Mouse (Mus musculus): ENCODE measurements around the gene Nop2.
"Not testable (repeated sequence)": the region's sequence is repeated elsewhere in the genome, so short reads cannot be mapped to it uniquely, and the experiment has no call there.

Gene Nop2

DNA sequence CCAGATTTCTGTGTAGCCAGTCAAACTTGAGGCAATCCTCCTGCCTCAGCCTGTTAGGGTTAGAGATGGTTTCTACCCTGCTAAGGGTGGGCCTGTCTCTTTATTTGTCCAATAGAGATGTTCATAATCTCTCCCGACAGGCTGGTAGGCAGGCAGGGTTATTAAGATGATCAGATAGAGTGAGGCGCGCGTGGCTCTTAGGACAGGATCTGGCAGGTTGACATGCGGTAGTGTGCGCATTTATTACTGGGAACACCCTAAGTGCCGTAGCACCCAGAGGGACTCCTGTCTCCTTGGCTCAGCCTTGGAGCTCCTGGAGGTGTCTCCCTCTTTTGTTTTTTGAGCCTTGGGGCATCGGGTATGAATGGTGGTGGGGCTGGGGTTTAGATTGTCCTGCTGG is 23.6 kb downstream of the Nop2 start:
- no peak for DNase-seq

DNA sequence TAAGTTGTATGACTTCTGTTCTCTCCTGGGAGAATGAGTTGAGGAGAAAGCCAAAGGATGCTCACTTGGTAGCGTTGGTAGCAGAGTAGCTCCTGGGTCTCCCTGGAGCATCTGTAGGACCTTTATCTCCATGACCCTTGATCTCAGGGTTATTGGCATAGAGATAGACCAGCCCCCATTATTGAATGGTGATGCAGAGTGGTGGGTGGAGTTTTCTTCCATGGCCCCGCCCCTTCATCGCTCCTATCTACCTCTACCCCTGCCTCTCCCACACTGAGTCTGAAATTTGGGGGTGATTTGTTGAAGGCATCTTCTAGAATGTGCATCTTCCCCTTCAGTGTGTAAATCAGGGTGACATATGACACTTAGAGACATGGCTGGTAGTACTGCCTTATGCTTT is 24.8 kb downstream of the Nop2 start:
- no peak for DNase-seq

DNA sequence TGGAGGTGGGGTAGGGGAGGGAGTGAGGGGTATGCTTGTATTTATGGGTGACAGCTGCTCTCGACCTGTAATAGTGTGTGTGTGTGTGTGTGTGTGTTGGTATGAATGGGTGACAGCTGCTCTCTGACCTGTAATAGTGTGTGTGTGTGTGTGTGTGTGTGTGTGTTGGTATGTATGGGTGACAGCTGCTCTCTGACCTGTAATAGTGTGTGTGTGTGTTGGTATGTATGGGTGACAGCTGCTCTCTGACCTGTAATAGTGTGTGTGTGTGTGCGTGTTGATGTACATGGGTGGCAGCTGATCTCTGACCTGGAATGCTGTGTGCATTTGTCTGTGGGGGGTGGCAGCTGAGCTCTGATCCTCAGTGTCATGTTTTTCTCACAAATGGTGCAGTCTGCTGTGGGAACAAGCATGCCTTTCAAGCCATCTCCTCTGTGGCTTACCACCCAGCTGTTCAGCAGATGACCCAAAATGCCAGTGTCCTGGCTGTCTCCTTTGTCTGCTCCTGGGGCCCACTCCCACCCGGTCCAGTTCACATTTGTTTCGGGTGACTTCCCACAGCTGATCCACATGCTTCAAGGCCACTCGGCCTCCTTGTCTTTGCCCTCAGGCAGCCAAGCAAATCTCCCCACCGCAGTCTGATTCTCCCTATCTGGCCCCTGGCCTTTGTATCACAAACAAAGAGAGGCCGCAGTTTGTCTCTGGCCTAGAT is 25.4 kb downstream of the Nop2 start:
- peak; percentile 97 for DNase-seq

DNA sequence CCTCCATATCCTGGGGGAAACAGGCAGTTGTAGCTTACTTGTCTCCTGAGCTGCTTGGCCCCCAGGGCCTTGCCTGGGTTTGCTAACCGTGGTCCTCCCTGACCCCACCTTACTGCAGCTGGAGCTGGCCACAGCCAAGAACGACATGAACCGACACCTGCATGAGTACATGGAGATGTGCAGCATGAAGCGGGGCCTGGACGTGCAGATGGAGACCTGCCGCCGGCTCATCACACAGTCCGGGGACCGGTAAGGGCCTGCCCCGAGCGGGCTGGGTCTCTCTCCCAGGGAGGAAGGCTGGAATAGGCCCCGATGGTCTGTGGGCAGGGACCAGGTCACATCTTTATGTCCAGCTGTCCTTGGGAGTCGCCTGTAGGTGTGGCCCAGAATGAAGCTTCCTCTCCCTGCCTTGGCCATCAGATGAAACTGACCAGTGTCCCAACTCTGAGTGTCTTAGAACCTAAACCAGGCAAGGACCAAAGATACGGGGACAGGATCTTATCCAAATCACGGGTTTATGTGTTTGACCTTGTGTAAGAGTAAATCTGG is 27.3 kb downstream of the Nop2 start:
- no peak for DNase-seq

DNA sequence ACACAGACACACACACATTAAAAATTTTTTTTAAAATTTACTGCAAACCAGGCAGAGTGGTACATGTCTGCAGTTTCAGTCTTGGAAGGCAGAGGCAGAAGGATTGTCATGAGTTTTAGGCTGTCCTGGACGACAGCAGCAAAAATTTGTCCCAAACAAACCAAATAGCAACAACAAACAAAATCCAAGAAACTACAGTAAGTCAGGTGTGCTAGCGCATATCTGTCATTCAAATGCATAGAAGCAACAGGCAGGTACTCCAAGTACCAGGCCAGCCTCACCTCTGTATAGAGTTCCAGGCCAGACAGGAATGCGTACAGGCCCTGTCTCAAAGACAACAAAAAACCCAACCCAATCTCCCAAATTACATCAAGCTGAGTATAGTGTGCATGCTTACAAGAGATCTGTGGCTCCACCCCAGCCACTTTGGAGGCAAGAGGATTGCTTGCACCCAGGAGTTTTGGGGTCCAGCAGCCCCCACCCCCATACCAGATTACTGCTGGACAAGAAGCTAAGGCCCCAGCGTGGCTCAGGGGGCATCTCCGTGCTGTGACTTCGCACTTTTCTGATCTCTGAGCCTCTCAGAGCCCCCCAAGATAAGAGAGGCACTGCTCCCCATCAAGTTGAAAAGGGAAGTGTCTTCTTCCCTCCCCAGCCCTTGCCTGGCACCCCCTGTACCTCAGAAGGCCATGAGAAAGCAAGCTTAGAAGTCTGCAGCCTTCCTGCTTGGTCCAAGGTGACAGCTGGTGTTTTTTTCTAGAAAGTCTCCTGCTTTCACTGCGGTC is 28.3 kb downstream of the Nop2 start:
- DNase-seq: no peak

DNA sequence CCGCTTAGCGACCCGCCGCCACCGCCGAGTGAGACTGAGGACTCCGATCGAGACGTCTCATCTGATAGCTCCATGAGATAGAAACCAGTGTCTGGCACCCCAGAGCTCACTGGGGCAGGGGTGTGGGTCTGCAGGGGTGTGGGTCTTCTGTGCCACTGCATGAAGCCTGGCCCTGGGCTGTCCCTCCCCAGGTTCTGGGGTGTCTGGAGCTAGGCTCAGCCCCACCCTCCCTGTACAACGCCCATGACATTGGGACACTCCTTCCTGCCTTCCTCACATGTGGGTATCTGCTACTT is 28.8 kb downstream of the Nop2 start:
- no peak for DNase-seq

DNA sequence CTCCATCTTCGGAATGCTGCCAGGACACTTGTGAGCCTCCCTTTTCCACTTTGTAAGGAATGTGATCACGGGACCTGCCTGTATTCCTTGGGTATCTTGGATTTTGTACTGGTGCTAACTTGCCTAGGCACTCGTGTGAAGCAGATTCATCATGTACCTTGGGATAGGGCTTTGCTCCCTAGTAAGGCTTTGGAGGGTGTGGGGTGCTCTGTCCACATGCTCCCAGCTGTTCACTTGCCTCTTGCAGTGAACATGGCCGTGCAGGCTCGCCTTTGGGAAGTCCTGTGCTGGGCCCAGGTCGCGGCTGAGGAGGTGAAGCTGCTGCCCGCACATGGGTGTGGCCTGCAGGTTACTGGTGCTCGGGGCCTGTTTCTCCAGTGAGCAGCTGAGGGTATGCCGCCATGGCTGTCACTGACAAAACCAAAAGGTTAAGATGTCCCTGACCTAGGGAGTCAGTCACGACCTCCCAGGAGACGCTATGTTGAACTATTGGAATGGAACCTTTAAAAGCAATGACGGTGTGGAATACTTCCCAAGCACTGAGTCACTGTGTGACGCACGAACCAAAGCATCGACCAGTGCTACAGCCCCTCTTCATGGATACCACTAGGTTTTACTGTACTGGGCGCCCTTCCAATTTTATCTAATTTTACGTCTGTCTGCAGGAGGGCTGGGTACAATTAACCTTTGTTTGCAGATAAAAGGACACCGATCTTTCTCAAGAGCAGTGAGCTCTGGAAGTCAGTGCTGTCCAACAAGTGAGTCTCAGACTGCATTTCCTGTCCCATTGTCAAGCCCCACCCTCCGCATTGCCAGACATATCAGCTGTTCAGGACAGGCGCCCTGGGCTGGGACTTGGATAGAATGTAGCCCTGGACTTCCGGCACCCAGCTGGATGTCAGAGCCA is 29.4 kb downstream of the Nop2 start:
- peak; percentile 51 for DNase-seq

DNA sequence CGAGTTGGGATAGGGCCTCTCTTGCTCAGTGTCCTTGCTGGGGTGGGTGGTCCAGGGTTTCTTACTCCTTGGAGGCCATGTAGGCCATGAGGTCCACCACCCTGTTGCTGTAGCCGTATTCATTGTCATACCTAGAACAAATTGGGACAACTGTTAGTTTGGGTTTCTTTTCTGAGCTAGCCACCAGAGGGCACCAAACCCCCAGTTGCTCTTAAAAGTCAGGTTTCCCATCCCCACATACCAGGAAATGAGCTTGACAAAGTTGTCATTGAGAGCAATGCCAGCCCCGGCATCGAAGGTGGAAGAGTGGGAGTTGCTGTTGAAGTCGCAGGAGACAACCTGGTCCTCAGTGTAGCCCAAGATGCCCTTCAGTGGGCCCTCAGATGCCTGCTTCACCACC is 30.3 kb downstream of the Nop2 start:
- DNase-seq: peak; percentile 80

DNA sequence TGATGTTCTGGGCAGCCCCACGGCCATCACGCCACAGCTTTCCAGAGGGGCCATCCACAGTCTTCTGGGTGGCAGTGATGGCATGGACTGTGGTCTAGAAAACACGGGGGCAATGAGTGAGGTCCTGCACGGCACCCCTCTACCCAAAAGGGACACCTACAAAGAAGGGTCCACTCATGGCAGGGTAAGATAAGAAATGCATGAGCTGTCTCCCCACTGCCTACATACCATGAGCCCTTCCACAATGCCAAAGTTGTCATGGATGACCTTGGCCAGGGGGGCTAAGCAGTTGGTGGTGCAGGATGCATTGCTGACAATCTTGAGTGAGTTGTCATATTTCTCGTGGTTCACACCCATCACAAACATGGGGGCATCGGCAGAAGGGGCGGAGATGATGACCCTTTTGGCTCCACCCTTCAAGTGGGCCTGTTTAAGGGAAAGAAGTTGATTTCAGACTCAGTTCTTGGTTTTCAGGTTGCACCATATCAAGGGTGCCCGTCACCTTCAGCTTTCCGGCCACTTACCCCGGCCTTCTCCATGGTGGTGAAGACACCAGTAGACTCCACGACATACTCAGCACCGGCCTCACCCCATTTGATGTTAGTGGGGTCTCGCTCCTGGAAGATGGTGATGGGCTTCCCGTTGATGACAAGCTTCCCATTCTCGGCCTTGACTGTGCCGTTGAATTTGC is 31.1 kb downstream of the Nop2 start:
- DNase-seq: not testable (repeated sequence)

DNA sequence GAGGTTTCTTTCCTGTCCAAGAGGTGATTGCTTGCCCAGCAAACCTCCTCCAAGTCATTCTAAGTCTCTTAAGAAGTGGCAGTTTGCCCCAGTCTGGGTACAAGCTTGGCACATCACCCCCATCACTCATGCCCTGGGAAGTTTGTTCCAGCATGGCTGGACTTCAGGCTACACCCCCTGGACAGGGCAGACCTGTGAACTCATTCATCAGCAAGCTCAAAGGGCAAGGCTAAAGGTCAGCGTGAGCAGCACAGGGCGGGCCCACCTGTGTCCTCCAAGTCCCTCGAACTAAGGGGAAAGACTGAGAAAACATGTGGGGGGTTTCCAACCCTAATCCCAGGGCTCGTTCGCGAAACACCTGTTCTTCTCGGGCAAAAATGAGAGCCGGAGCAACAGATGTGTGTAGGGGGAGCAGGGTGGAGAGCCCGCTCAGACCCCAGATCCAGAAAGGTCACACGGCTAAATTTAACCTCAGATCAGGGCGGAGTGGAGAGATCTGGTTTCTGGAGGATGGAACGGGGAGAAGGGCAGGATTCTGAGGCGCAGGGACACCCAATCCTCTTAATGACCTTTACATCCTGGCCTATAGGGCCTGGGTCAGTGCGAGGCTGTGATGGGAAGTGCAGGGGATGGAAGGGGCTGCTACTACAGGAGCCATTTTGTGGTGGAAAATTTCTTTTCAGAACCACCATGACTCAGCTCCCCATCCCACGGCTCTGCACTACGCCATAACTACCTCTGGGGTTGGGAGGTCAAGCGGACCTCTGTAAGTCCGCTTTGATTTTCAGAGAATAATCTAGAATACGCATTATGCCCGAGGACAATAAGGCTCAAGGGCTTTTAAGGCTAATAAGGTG is 32.3 kb downstream of the Nop2 start:
- DNase-seq: no peak

DNA sequence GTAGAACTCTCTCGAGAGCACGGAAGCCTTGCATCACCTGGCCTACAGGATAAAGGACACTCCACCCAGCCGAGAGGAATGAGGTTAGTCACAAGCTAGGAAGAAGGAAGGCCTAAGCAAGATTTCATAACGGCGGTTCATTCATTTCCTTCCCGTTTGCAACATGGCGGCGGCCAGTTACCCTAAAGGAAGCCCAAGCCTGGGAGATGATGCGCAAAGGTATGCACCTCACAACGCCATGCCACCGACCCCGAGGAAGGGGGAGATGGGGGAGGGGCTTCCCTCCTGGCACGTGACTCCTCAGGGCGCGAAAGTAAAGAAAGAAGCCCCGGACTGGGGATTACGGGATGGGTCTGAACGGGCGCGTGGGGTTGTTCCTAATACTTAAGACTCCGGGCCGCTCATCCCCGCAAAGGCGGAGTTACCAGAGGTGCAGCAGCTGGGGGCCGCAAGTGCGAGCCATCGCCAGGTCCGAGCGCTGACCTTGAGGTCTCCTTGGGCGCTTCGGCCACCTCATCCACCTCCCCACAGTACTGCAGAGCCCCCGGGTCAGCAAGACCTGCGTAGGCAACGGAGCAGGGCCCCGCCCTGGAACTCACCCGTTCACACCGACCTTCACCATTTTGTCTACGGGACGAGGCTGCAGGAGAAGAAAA is 33.1 kb downstream of the Nop2 start:
- DNase-seq: peak; percentile 89

DNA sequence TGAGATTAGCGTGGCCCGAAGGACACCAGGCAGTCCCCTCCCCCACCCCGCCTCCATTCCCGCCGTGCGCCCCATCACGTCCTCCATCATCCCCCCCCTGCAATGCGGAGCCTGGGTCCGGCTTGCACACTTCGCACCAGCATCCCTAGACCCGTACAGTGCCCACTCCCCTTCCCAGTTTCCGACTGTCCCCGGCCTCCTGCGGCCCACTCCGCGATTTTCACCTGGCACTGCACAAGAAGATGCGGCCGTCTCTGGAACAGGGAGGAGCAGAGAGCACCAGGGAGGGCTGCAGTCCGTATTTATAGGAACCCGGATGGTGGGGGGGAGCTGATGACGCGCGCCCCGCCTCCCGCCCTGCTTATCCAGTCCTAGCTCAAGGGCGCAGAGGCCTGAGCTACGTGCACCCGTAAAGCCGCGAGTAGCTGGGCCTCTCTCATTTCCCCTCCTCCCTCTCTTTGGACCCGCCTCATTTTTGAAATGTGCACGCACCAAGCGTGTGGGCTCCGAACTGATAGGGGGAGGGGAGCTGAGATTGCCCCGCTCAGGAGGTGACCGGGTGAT is 33.7 kb downstream of the Nop2 start:
- peak; percentile 98 for DNase-seq

DNA sequence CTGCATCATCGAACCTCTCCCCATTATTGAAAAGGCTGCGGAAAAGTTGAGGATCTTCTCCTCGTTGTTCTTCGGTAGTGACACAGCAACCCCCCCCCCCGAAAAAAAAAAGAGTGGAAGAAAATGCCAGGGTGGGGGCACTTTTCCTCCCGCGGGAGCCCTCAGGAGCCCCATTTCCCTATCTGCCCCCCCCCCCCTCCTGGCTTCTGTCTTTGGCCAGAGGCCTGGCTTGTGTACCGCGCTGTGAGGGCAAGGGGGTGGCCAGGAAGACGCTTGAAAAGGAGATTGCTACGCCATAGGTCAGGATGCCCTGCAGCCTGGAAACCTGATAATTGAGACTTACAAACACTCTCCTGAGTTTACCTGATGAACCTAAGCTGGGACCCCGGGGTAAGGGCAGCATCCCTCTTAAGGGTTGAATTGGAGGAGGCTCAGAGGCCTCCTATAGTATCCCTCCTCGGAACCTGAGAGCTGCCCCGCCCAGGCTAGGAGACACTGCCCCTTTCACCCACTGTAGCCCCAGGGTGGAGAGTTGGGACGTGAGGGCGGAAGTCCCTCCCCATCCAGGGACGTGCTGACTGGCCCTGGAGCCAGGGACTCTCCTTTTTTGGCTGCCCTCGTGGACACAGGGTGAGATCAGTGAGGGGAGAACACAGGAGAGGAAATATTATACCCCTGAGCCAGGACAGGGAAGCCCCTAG is 34.5 kb downstream of the Nop2 start, which contains the start of gene Gapdh:
Gene Gapdh, minus strand, starts transcription at position 417 of the 701 bp plus-strand sequence.
- DNase-seq: peak; percentile 71

DNA sequence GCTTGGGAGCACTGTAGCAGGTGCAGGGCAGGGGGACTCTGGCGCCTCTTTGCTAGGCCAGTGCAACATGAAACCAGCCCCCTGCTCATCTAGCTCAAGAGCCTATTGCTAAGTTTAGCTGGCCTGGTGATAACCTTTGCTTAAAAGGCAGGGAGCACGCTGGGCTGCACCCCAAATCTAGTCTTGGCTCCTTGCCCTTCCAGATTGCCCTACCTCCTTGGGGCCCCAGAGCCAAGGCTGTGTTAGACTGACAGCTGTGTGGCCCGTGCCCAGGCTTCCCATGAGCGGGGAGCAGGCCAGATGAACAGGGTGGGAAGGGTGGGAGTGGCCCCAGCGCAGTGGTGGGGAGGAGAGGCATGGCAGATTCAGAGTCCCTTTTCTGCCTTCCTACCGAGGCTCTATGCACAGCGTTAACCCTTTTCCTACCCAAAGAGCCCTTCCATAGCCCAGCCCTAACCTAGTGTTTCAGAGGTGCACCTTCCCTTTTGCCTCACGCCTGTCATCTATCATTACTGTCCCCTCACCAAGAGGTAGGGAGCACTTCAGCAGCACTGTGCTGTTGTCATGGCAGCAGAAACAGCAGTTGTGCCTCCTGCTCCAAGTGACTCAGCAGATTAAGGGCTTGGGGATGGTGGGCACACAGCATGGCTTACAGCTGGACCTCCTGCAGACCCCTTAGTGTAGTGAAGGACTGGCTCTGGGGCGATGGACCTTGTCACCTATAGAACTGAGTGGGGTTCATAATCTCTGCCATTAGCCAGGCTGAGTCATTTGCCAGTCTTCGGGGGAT is 35.3 kb downstream of the Nop2 start:
- peak; percentile 75 for DNase-seq

DNA sequence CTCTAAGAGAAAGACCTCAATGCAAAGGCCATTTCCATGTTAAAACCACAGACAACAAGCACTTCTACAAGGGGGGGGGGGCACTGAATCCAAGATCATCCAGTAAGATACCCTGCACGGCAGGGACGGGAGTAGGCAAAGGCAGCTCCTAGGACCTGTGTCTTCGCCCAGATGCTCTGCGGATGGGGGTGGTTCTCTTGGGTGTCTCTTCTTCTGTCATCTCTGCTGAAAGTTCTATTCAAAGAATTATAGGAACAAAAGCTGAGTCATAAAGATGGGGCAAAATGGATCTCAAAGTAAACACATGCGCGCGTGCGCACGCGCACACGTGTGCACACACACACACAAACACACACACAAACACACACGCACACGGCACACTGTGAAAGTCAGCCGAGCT is 36.4 kb downstream of the Nop2 start:
- no peak for DNase-seq

DNA sequence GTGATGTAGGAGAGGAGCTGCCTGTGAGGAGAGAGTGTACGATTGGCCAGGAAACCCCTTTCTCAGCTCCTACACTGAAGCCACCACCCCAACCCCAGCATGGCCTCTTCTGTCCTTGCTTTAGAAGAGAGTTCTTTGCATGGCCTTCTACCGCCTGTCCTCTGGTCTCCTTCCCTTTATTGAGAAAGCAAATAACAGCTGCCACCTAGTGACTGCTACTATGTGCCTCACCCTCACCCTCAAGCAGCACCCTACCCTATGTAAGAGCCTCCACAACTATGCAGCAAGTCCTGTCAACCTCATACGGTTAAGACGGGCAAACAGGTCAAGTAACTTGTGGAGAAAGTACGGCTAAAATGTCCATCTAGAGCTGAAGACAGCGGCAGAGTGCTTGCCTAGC is 38.5 kb downstream of the Nop2 start:
- no peak for DNase-seq

DNA sequence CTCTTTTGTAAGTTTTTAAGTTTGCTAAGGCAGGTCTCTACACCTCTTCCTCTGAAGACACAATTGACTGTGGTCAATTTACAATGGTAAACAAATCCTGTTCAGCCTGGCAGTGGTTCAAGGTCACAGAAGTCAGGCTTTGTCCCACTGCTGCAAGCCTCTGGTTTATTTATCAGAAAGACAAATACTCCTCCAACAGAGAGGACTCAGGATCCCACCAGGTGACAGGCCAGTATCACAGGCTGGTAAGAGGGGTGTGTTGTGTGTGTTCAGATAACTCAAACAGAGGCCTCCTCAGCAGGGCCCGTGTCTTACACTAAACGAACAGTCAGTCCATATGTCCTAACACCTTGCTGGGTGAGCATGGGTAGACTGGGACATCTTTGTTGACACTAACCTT is 40.8 kb downstream of the Nop2 start:
- no peak for DNase-seq

DNA sequence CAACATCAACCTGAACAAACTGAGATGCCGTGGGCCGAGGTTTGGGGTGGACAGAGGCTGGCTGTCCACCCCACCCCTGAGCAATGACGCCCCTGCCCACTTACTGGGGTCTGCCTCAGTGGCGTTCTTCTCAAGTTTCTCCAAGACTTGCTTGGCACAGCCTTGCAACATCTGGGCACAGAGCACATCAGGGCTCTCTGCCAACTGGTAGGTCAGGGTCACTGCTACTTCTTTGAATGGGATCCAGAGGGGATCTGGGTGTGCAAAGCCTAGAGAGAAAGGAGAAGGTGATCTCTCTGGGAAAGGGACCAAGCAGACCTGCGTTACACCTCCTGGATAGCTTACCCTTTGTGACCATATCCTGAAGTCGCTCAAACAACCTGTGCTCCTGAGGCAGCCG is 41.5 kb downstream of the Nop2 start:
- DNase-seq: no peak

DNA sequence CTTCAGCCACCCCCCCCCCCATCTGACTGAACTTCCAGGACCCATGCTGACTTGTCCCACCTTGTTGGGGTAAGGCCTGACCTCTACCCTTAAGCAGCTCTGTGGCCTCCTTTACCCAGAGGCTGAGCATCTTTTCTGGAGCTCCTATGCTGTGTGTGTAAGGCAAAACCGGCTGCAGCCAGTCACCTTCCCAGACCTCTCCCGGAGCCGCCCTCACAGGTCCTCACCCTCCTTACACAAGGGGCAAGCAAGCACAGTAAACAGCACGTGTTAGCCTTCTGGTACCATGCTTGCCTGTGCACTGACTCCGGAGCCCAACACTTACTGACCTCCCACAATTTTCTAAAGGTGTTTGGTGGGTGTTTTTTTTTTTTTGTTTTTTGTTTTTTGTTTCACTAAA is 43.8 kb downstream of the Nop2 start:
- DNase-seq: no peak

Data from retina, postnatal 1 day (tissue).